Mouse (Mus musculus) limb, embryonic 13.5 days (tissue): ENCODE data around the gene Peli1. TPM values are rescaled to one million over a fixed set of nuclear protein-coding genes. Genes with fewer than 3 reads are reported as not detected.

Experiments
- ATAC-seq: fragments of 200-750 bp; cut with Nextera tagmentation; 2 replicates; pipeline ENCODE4 v1.8.0; 2017; ENCODE audit warnings: low read depth, moderate number of reproducible peaks, moderate TSS enrichment; ENCODE audit not compliant: low FRiP score
- H3K27ac ChIP-seq: fragments of 300-500 bp; sonication (generic); 2 replicates; pipeline ENCODE4 v1.5.1; 2015; ENCODE audit warnings: inconsistent platforms, mild to moderate bottlenecking, moderate library complexity
- H3K27me3 ChIP-seq: fragments of 300-500 bp; sonication (generic); 2 replicates; pipeline ENCODE4 v1.6.1; 2015; ENCODE audit warnings: mild to moderate bottlenecking, inconsistent platforms
- H3K36me3 ChIP-seq: fragments of 300-500 bp; sonication (generic); 2 replicates; pipeline ENCODE4 v1.6.1; 2015; ENCODE audit warnings: inconsistent platforms, mild to moderate bottlenecking, moderate library complexity
- H3K4me1 ChIP-seq: fragments of 300-500 bp; sonication (generic); 2 replicates; pipeline ENCODE4 v1.6.1; 2015; ENCODE audit warnings: inconsistent platforms
- H3K4me2 ChIP-seq: fragments of 300-500 bp; sonication (generic); replicated peaks from 2 replicates; pipeline ENCODE4 v1.6.1; 2015; ENCODE audit warnings: inconsistent platforms, mild to moderate bottlenecking, moderate library complexity
- H3K4me3 ChIP-seq: fragments of 300-500 bp; sonication (generic); 2 replicates; pipeline ENCODE4 v1.5.1; 2015; ENCODE audit warnings: moderate library complexity, mild to moderate bottlenecking, inconsistent platforms
- H3K9ac ChIP-seq: fragments of 300-500 bp; sonication (generic); 2 replicates; pipeline ENCODE4 v1.6.1; 2015; ENCODE audit warnings: mild to moderate bottlenecking, inconsistent platforms
- H3K9me3 ChIP-seq: fragments of 300-500 bp; sonication (generic); 2 replicates; pipeline ENCODE4 v1.6.1; 2016; ENCODE audit warnings: inconsistent platforms
- WGBS: fragments of 180-500 bp; shearing (Covaris S2); methylation state at CpG from one replicate; pipeline ENCODE4 v1.1.7; 2015; 5-methylcytosine and 5-hydroxymethylcytosine counted together
- polyA plus RNA-seq: library from polyadenylated mRNA; unstranded; fragments of >200 nt; fragmentation: Nextera tagmentation; extraction: Ambion mirVana; gene quantifications from 2 replicates; pipeline ENCODE4 v1.2.1, GENCODE M21; 2015

The Peli1 gene
- polyA plus RNA-seq, result 44.5 and 45.1 TPM in 2 replicates

- ATAC-seq, result peak; percentile 100
- WGBS, result 0% methylated on average over 24 of the region's 24 CpGs
- Histone ChIP-seq H3K4me1 (peaks cover 15% of the 10 kb centered on the region), H3K4me2 (peak within 1 kb of the TSS; percentile 71), H3K4me3 (peak within 1 kb of the TSS; percentile 67), H3K27me3 (no peaks in the 10 kb centered on the region), H3K9me3 (no peaks in the 10 kb centered on the region), H3K27ac (peak within 1 kb of the TSS; percentile 99), H3K9ac (peak within 1 kb of the TSS; percentile 99), H3K36me3 (no peaks in the 10 kb centered on the region)
Observed at GRCm38 (mm10) chr11:21091067-21091427, at the start of gene Peli1. Peli1 (plus strand) TSS chr11:21091291.

GRCm38 (mm10) chr11:21042590-21042989 lies 48.5 kb upstream of the Peli1 start:
- 90% methylated on average over 5 of the region's 5 CpGs for WGBS
- H3K27me3 ChIP-seq, result no peaks in the 10 kb centered on the region
- no peak overlapping the region for H3K4me3 ChIP-seq
- H3K9me3 ChIP-seq, result no peaks in the 10 kb centered on the region
- H3K4me1 ChIP-seq, result no peaks in the 10 kb centered on the region
- H3K27ac ChIP-seq, result no peak overlapping the region
- no peak for ATAC-seq
- no peaks in the 10 kb centered on the region for H3K36me3 ChIP-seq
- no peak overlapping the region for H3K9ac ChIP-seq
- no peak overlapping the region for H3K4me2 ChIP-seq

GRCm38 (mm10) chr11:21046188-21046587 lies 44.9 kb upstream of the Peli1 start:
- Histone ChIP-seq H3K9me3 (no peaks in the 10 kb centered on the region), H3K27ac (no peak overlapping the region), H3K4me1 (no peaks in the 10 kb centered on the region), H3K4me2 (no peak overlapping the region), H3K4me3 (no peak overlapping the region), H3K36me3 (no peaks in the 10 kb centered on the region), H3K9ac (no peak overlapping the region), H3K27me3 (no peaks in the 10 kb centered on the region)
- 89% methylated on average over 2 of the region's 2 CpGs for WGBS
- no peak for ATAC-seq

GRCm38 (mm10) chr11:21047921-21048320 lies 43.2 kb upstream of the Peli1 start:
- no peak overlapping the region for H3K4me3 ChIP-seq
- no peaks in the 10 kb centered on the region for H3K9me3 ChIP-seq
- no peaks in the 10 kb centered on the region for H3K27me3 ChIP-seq
- H3K36me3 ChIP-seq, result no peaks in the 10 kb centered on the region
- no peak overlapping the region for H3K4me2 ChIP-seq
- H3K9ac ChIP-seq, result no peak overlapping the region
- ATAC-seq, result no peak
- no peak overlapping the region for H3K27ac ChIP-seq
- H3K4me1 ChIP-seq, result no peaks in the 10 kb centered on the region
- 78% methylated on average over 2 of the region's 2 CpGs for WGBS

GRCm38 (mm10) chr11:21051716-21052115 lies 39.4 kb upstream of the Peli1 start:
- WGBS, result 87% methylated on average over 9 of the region's 9 CpGs
- no peak overlapping the region for H3K27ac ChIP-seq
- no peaks in the 10 kb centered on the region for H3K4me1 ChIP-seq
- no peak overlapping the region for H3K9ac ChIP-seq
- H3K4me2 ChIP-seq, result no peak overlapping the region
- H3K27me3 ChIP-seq, result no peaks in the 10 kb centered on the region
- H3K4me3 ChIP-seq, result no peak overlapping the region
- no peaks in the 10 kb centered on the region for H3K36me3 ChIP-seq
- no peaks in the 10 kb centered on the region for H3K9me3 ChIP-seq
- no peak for ATAC-seq

GRCm38 (mm10) chr11:21054587-21054986 lies 36.5 kb upstream of the Peli1 start:
- Histone ChIP-seq H3K4me1 (peaks cover 7% of the 10 kb centered on the region; the same call in 1 of the 2 replicates), H3K27me3 (no peaks in the 10 kb centered on the region), H3K36me3 (no peaks in the 10 kb centered on the region), H3K9me3 (no peaks in the 10 kb centered on the region), H3K4me3 (no peak overlapping the region), H3K4me2 (no peak overlapping the region), H3K27ac (no peak overlapping the region), H3K9ac (no peak overlapping the region)
- no peak for ATAC-seq

- WGBS, result 82% methylated on average over 13 of the region's 13 CpGs
- no peak overlapping the region for H3K27ac ChIP-seq
- peaks cover 7% of the 10 kb centered on the region; the same call in 1 of the 2 replicates for H3K4me1 ChIP-seq
- no peak overlapping the region for H3K9ac ChIP-seq
- no peaks in the 10 kb centered on the region for H3K36me3 ChIP-seq
- no peak overlapping the region for H3K4me2 ChIP-seq
- no peak overlapping the region for H3K4me3 ChIP-seq
- ATAC-seq, result no peak
- no peaks in the 10 kb centered on the region for H3K9me3 ChIP-seq
- no peaks in the 10 kb centered on the region for H3K27me3 ChIP-seq
Observed at GRCm38 (mm10) chr11:21056109-21056850, 34.8 kb upstream of the Peli1 start.

GRCm38 (mm10) chr11:21057511-21058414 lies 33.3 kb upstream of the Peli1 start:
- Histone ChIP-seq H3K4me2 (no peak overlapping the region), H3K4me1 (peaks cover 7% of the 10 kb centered on the region), H3K36me3 (no peaks in the 10 kb centered on the region), H3K27ac (no peak overlapping the region), H3K9ac (no peak overlapping the region), H3K4me3 (no peak overlapping the region), H3K9me3 (no peaks in the 10 kb centered on the region), H3K27me3 (no peaks in the 10 kb centered on the region)
- ATAC-seq, result no peak
- WGBS, result 60% methylated on average over 17 of the region's 17 CpGs

- Histone ChIP-seq H3K4me2 (no peak overlapping the region), H3K4me1 (peaks cover 7% of the 10 kb centered on the region), H3K36me3 (no peaks in the 10 kb centered on the region), H3K27ac (no peak overlapping the region), H3K9me3 (no peaks in the 10 kb centered on the region), H3K9ac (no peak overlapping the region), H3K4me3 (no peak overlapping the region), H3K27me3 (no peaks in the 10 kb centered on the region)
- no peak for ATAC-seq
- WGBS, result 65% methylated on average over 5 of the region's 5 CpGs
Observed at GRCm38 (mm10) chr11:21058415-21058781, 32.7 kb upstream of the Peli1 start.

- WGBS, result 57% methylated on average over 7 of the region's 7 CpGs
- peaks cover 7% of the 10 kb centered on the region for H3K4me1 ChIP-seq
- H3K27me3 ChIP-seq, result no peaks in the 10 kb centered on the region
- ATAC-seq, result no peak
- no peak overlapping the region for H3K4me2 ChIP-seq
- no peaks in the 10 kb centered on the region for H3K9me3 ChIP-seq
- no peak overlapping the region for H3K9ac ChIP-seq
- H3K27ac ChIP-seq, result no peak overlapping the region
- no peak overlapping the region for H3K4me3 ChIP-seq
- no peaks in the 10 kb centered on the region for H3K36me3 ChIP-seq
Observed at GRCm38 (mm10) chr11:21060386-21061074, 30.6 kb upstream of the Peli1 start.

- peaks cover 7% of the 10 kb centered on the region for H3K4me1 ChIP-seq
- H3K9me3 ChIP-seq, result no peaks in the 10 kb centered on the region
- no peak overlapping the region for H3K4me2 ChIP-seq
- no peaks in the 10 kb centered on the region for H3K36me3 ChIP-seq
- no peak overlapping the region for H3K4me3 ChIP-seq
- no peak for ATAC-seq
- 58% methylated on average over 8 of the region's 8 CpGs for WGBS
- no peaks in the 10 kb centered on the region for H3K27me3 ChIP-seq
- no peak overlapping the region for H3K27ac ChIP-seq
- H3K9ac ChIP-seq, result no peak overlapping the region
Observed at GRCm38 (mm10) chr11:21061075-21061403, 30.1 kb upstream of the Peli1 start.

GRCm38 (mm10) chr11:21061431-21061830 lies 29.7 kb upstream of the Peli1 start:
- no peaks in the 10 kb centered on the region for H3K9me3 ChIP-seq
- no peak for ATAC-seq
- H3K36me3 ChIP-seq, result no peaks in the 10 kb centered on the region
- H3K27ac ChIP-seq, result no peak overlapping the region
- H3K27me3 ChIP-seq, result no peaks in the 10 kb centered on the region
- H3K4me2 ChIP-seq, result no peak overlapping the region
- H3K4me1 ChIP-seq, result peaks cover 7% of the 10 kb centered on the region
- no peak overlapping the region for H3K9ac ChIP-seq
- no peak overlapping the region for H3K4me3 ChIP-seq
- 83% methylated on average over 8 of the region's 8 CpGs for WGBS
